Mouse (Mus musculus): ENCODE measurements around the gene Gm21677.
"Not testable (repeated sequence)": the region's sequence is repeated elsewhere in the genome, so short reads cannot be mapped to it uniquely, and the experiment has no call there.

Gm21677 gene

GRCm38 (mm10) chrY:3306349-3306748, at the start of gene Gm21677:
Gene Gm21677, minus strand, starts transcription at chrY:3306449.
- not testable (repeated sequence) for DNase-seq (ENCODE audit: low read depth, low spot score)

GRCm38 (mm10) chrY:3345229-3345628, 39.0 kb upstream of the Gm21677 start, which contains the start of gene Gm21693:
Gene Gm21693, minus strand, starts transcription at chrY:3345329.
- not testable (repeated sequence) for DNase-seq (ENCODE audit: low read depth, low spot score)

- not testable (repeated sequence) for DNase-seq (ENCODE audit: low read depth, low spot score)
Observed at GRCm38 (mm10) chrY:3340661-3341060, 34.4 kb upstream of the Gm21677 start.

Data from telencephalon, adult 2 months (tissue).